Mouse (Mus musculus): ENCODE data around the gene Map1b.

GRCm38 (mm10) chr13:99500609-99501008 lies 15.7 kb downstream of the Map1b start:
- TF ChIP-seq FLI1 (IDR thresholded peaks at IDR 0.05; ENCODE audit: low read length) = no peak
- TF ChIP-seq GATA1 (IDR thresholded peaks at IDR 0.05; ENCODE audit: borderline replicate concordance, low read length) = no peak
